8 mouse cellular contexts compared by ENCODE assay signal in the genomic region with DNA sequence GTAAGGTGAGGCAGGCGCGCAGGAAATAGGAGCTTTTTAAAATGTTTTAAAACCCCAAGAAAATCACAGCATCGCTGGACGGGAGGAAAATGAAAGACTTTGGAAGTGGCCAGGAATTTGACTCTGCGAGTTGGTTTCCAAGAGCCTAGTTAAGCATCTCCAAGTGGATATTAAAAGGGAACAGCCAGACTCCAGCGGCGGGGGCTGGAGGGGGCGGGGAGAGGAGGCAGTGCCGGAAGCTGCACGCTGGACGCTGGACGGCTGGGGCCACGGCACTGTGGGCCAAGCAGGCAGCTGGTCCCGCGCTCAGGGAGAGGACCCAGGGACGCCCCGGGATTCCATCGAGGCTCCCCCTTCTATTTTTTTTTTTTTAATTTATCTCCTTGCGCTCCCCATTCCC. TPM values are rescaled to one million over a fixed set of nuclear protein-coding genes. Genes with fewer than 3 reads are reported as not detected.
DNase-seq lines count a peak whose midpoint lies in the region; ATAC-seq lines count a peak whose summit lies in the region.

No protein-coding gene starts in this region.

- H3K36me3 ChIP-seq in hindbrain, embryonic 14.5 days (replicated peaks; ENCODE audit: control insufficient read depth, insufficient read depth): no peaks in the 10 kb centered on the region
- no peaks in the 10 kb centered on the region for H3K36me3 ChIP-seq in limb, embryonic 15.5 days
- no peaks in the 10 kb centered on the region for H3K36me3 ChIP-seq in midbrain, embryonic 16.5 days (ENCODE audit: control insufficient read depth, insufficient read depth, low read length)

- no peak overlapping the region for H3K4me3 ChIP-seq in hindbrain, embryonic 14.5 days (replicated peaks; ENCODE audit: low read length)
- peak overlapping the region; percentile 43 for H3K4me3 ChIP-seq in limb, embryonic 15.5 days
- peak overlapping the region; percentile 18; the same call in 1 of the 2 replicates for H3K4me3 ChIP-seq in midbrain, embryonic 16.5 days (ENCODE audit: low read depth, low read length)

- H3K27me3 ChIP-seq in hindbrain, embryonic 14.5 days (ENCODE audit: control insufficient read depth, insufficient read depth, low read length): no peaks in the 10 kb centered on the region; the same call in 1 of the 2 replicates
- no peaks in the 10 kb centered on the region for H3K27me3 ChIP-seq in limb, embryonic 15.5 days
- no peaks in the 10 kb centered on the region for H3K27me3 ChIP-seq in midbrain, embryonic 16.5 days (ENCODE audit: control insufficient read depth, insufficient read depth, low read depth, low read length)

- H3K4me1 ChIP-seq in hindbrain, embryonic 14.5 days (replicated peaks; ENCODE audit: control insufficient read depth, insufficient read depth, low read length): peaks cover 18% of the 10 kb centered on the region
- H3K4me1 ChIP-seq in limb, embryonic 15.5 days: peaks cover 54% of the 10 kb centered on the region
- peaks cover 6% of the 10 kb centered on the region; the same call in 1 of the 2 replicates for H3K4me1 ChIP-seq in midbrain, embryonic 16.5 days (ENCODE audit: control insufficient read depth, insufficient read depth, low read length)

- 30% methylated on average over 19 of the region's 19 CpGs for WGBS in hindbrain, embryonic 14.5 days
- WGBS in limb, embryonic 15.5 days: 15% methylated on average over 19 of the region's 19 CpGs
- WGBS in midbrain, embryonic 16.5 days: 24% methylated on average over 19 of the region's 19 CpGs

- H3K27ac ChIP-seq in hindbrain, embryonic 14.5 days: no peak overlapping the region
- H3K27ac ChIP-seq in limb, embryonic 15.5 days: peak overlapping the region; percentile 85
- H3K27ac ChIP-seq in midbrain, embryonic 16.5 days (ENCODE audit: low read length): no peak overlapping the region

- ATAC-seq in hindbrain, embryonic 14.5 days (ENCODE audit: low FRiP score): no peak
- ATAC-seq in limb, embryonic 15.5 days (ENCODE audit: insufficient number of reproducible peaks, low FRiP score, low TSS enrichment, low read depth): 0 out of 2 replicates have a peak, but pooled peaks have one; percentile 46
- ATAC-seq in midbrain, embryonic 16.5 days: no peak

- H3K4me2 ChIP-seq in hindbrain, embryonic 14.5 days (replicated peaks): peak overlapping the region; percentile 36
- peak overlapping the region; percentile 54 for H3K4me2 ChIP-seq in limb, embryonic 15.5 days
- H3K4me2 ChIP-seq in midbrain, embryonic 16.5 days (ENCODE audit: low read length): peak overlapping the region; percentile 37

- intact Hi-C loops in left cerebral cortex, postnatal 4 days (cut with DNase I): no loop called here

- no peaks in the 10 kb centered on the region for H3K9me3 ChIP-seq in hindbrain, embryonic 14.5 days (ENCODE audit: control insufficient read depth, low read length)
- H3K9me3 ChIP-seq in limb, embryonic 15.5 days: no peaks in the 10 kb centered on the region
- no peaks in the 10 kb centered on the region for H3K9me3 ChIP-seq in midbrain, embryonic 16.5 days (replicated peaks; ENCODE audit: control insufficient read depth, low read length, poor library complexity, severe bottlenecking)

- peak; percentile 45 for DNase-seq in left cerebral cortex, postnatal 4 days
- DNase-seq in left cerebral cortex, adult 11 months (ENCODE audit: low spot score): no peak
- peak; percentile 76 for DNase-seq in gastrocnemius, postnatal 10 days
- DNase-seq in hindbrain, embryonic 14.5 days (ENCODE audit: low spot score): no peak
- DNase-seq in thymus, postnatal 36 days: no peak
- no peak for DNase-seq in cerebellum, adult 8-10 months

- peak overlapping the region; percentile 36; the same call in 1 of the 2 replicates for H3K9ac ChIP-seq in hindbrain, embryonic 14.5 days
- H3K9ac ChIP-seq in limb, embryonic 15.5 days: peak overlapping the region; percentile 37
- H3K9ac ChIP-seq in midbrain, embryonic 16.5 days (ENCODE audit: low read depth, low read length): no peak overlapping the region

RNA-seq across cellular contexts. Expression of a gene that starts 32.6 kb away (rescaled TPM):
- 100 to 1,000 TPM in 1 of 2 experiments, 10 to 100 TPM in 1; 94.9 to 103 TPM for total RNA-seq in left cerebral cortex, postnatal 4 days (2021)
- total RNA-seq in gastrocnemius, postnatal 10 days (2021): 10 to 100 TPM; 40.1 to 51.9 TPM
- polyA plus RNA-seq in hindbrain, embryonic 14.5 days (2014; fragmentation: Nextera tagmentation; extraction: Ambion mirVana): 96.5 and 96.9 TPM in 2 replicates
- 135 and 139 TPM in 2 replicates for polyA plus RNA-seq in limb, embryonic 15.5 days (2015; fragmentation: Nextera tagmentation; extraction: Ambion mirVana)
- 103 and 108 TPM in 2 replicates for polyA plus RNA-seq in midbrain, embryonic 16.5 days (2015; fragmentation: Nextera tagmentation; extraction: Ambion mirVana)

Comparison
In these comparisons a context has a peak if more than half of its experiments do, and no peak if none do; other contexts are left out.
1. DNase-seq: peak in left cerebral cortex, postnatal 4 days (single experiment) and gastrocnemius, postnatal 10 days (single experiment); none in left cerebral cortex, adult 11 months (single experiment), hindbrain, embryonic 14.5 days (single experiment), thymus, postnatal 36 days (0 of 2) and cerebellum, adult 8-10 months (single experiment).
2. Peak in every context shown above with its lines, with median percentiles within 50 percentile points of each other: H3K4me2 ChIP-seq.